Mouse (Mus musculus) heart, embryonic 14.5 days (tissue): ENCODE measurements around the gene Ezh1. TPM values are rescaled to one million over a fixed set of nuclear protein-coding genes. Genes with fewer than 3 reads are reported as not detected.

Experiments
- ATAC-seq: fragments of 200-750 bp; cut with Nextera tagmentation; 2 replicates; pipeline ENCODE4 v1.8.0; 2017; ENCODE audit warnings: low read depth, moderate TSS enrichment; ENCODE audit not compliant: insufficient number of reproducible peaks, insufficient read depth, low FRiP score
- H3K27ac ChIP-seq, 2 experiments: fragments of 200-500 bp in 1 of 2; fragments of 300-500 bp in 1 of 2; sonication (generic) in 1 of 2; replicated peaks in 1 of 2; 2 replicates each; pipeline ENCODE4 v1.5.1; 2012 to 2014; ENCODE audit warnings: low read depth in 2 of 2, low read length in 2 of 2, control low read depth in 1 of 2, mild to moderate bottlenecking in 1 of 2, mixed read lengths in 1 of 2; ENCODE audit not compliant: control insufficient read depth in 1 of 2, insufficient read depth in 1 of 2
- H3K27me3 ChIP-seq: fragments of 300-500 bp; sonication (generic); 2 replicates; pipeline ENCODE4 v1.6.1; 2014; ENCODE audit warnings: mild to moderate bottlenecking, low read length, control low read depth; ENCODE audit not compliant: control insufficient read depth, insufficient read depth
- H3K36me3 ChIP-seq: fragments of 300-500 bp; sonication (generic); 2 replicates; pipeline ENCODE4 v1.6.1; 2014; ENCODE audit warnings: mild to moderate bottlenecking, control low read depth, low read length, mixed read lengths; ENCODE audit not compliant: control insufficient read depth, insufficient read depth
- H3K4me1 ChIP-seq, 2 experiments: fragments of 200-500 bp in 1 of 2; fragments of 300-500 bp in 1 of 2; sonication (generic) in 1 of 2; 2 replicates each; pipeline ENCODE4 v1.6.1; 2012 to 2014; ENCODE audit warnings: low read length in 2 of 2, control low read depth in 1 of 2, mixed read lengths in 1 of 2; ENCODE audit not compliant: control insufficient read depth in 2 of 2, insufficient read depth in 2 of 2
- H3K4me2 ChIP-seq: fragments of 300-500 bp; sonication (generic); 2 replicates; pipeline ENCODE4 v1.6.1; 2014; ENCODE audit warnings: mild to moderate bottlenecking, low read length
- H3K4me3 ChIP-seq, 2 experiments: fragments of 200-500 bp in 1 of 2; fragments of 300-500 bp in 1 of 2; sonication (generic) in 1 of 2; 2 replicates each; pipeline ENCODE4 v1.5.1; 2012 to 2014; ENCODE audit warnings: low read length in 2 of 2, mild to moderate bottlenecking in 2 of 2, control low read depth in 1 of 2, low read depth in 1 of 2, moderate library complexity in 1 of 2; ENCODE audit not compliant: control insufficient read depth in 1 of 2, insufficient read depth in 1 of 2
- H3K9ac ChIP-seq: fragments of 300-500 bp; sonication (generic); 2 replicates; pipeline ENCODE4 v1.6.1; 2014; ENCODE audit warnings: mild to moderate bottlenecking, low read length
- H3K9me3 ChIP-seq: fragments of 300-500 bp; sonication (generic); 2 replicates; pipeline ENCODE4 v1.6.1; 2016; ENCODE audit warnings: low read length, control low read depth; ENCODE audit not compliant: control insufficient read depth
- WGBS: fragments of 180-500 bp; shearing (Covaris S2); extraction: QIAGEN DNeasy Blood & Tissue Kit; methylation state at CpG from one replicate; pipeline ENCODE4 v1.1.7; 2014; 5-methylcytosine and 5-hydroxymethylcytosine counted together
- polyA plus RNA-seq: library from polyadenylated mRNA; unstranded; fragments of >200 nt; fragmentation: Nextera tagmentation; extraction: Ambion mirVana; gene quantifications from 2 replicates; pipeline ENCODE4 v1.2.1, GENCODE M21; 2014

The Ezh1 gene
- polyA plus RNA-seq, 1 experiment from 2014 or later = 13.6 TPM

GRCm38 (mm10) chr11:101245855-101246701 lies 19.8 kb upstream of the Ezh1 start, which contains the start of gene Ramp2:
Gene Ramp2 (plus strand): TSS chr11:101246028.
- Histone ChIP-seq H3K9me3 (no peaks in the 10 kb centered on the region), H3K36me3 (0 out of 2 replicates have a peak, but pooled peaks cover 5% of the 10 kb centered on the region), H3K9ac (peak within 1 kb of the TSS; percentile 87), H3K27ac (peak within 1 kb of the TSS; percentile 90 to 92), H3K4me3 (peak within 1 kb of the TSS; percentile 60 to 82), H3K4me2 (peak within 1 kb of the TSS; percentile 78), H3K27me3 (peaks cover 29% of the 10 kb centered on the region), H3K4me1 (peaks cover 0 to 14% of the 10 kb centered on the region in 2 experiments; a peak in 2 of 4 replicates)
- 1% methylated on average over 61 of the region's 63 CpGs for WGBS
- peak; percentile 63 for ATAC-seq

GRCm38 (mm10) chr11:101245071-101245470 lies 18.8 kb upstream of the Ezh1 start:
- H3K27ac ChIP-seq = peak overlapping the region; percentile 90 to 92
- H3K36me3 ChIP-seq = 0 out of 2 replicates have a peak, but pooled peaks cover 5% of the 10 kb centered on the region
- ATAC-seq = no peak
- peaks cover 0 to 14% of the 10 kb centered on the region in 2 experiments; a peak in 2 of 4 replicates for H3K4me1 ChIP-seq
- peaks cover 29% of the 10 kb centered on the region for H3K27me3 ChIP-seq
- H3K4me2 ChIP-seq = peak overlapping the region; percentile 78
- 25% methylated on average over 4 of the region's 4 CpGs for WGBS
- H3K9me3 ChIP-seq = no peaks in the 10 kb centered on the region
- peak overlapping the region in 1 of 2 experiments; percentile 60; a peak in 2 of 4 replicates for H3K4me3 ChIP-seq
- H3K9ac ChIP-seq = peak overlapping the region; percentile 87

GRCm38 (mm10) chr11:101238071-101238647 lies 11.9 kb upstream of the Ezh1 start:
- WGBS = 29% methylated on average over 5 of the region's 5 CpGs
- Histone ChIP-seq H3K9ac (no peak overlapping the region), H3K27me3 (no peaks in the 10 kb centered on the region), H3K9me3 (no peaks in the 10 kb centered on the region), H3K36me3 (no peaks in the 10 kb centered on the region), H3K27ac (peak overlapping the region; percentile 54 to 68), H3K4me1 (no peaks in the 10 kb centered on the region; a peak in 1 of 4 replicates), H3K4me2 (no peak overlapping the region), H3K4me3 (no peak overlapping the region)
- peak; percentile 73 for ATAC-seq

- H3K4me3 ChIP-seq = no peak overlapping the region
- WGBS = 86% methylated on average over 5 of the region's 5 CpGs
- ATAC-seq = no peak
Observed at GRCm38 (mm10) chr11:101236782-101237181, 10.5 kb upstream of the Ezh1 start.

GRCm38 (mm10) chr11:101235429-101235828 lies 9.2 kb upstream of the Ezh1 start:
- peaks cover 8 to 12% of the 10 kb centered on the region in 2 experiments for H3K4me1 ChIP-seq
- H3K36me3 ChIP-seq = no peaks in the 10 kb centered on the region
- H3K4me3 ChIP-seq = no peak overlapping the region
- H3K27me3 ChIP-seq = no peaks in the 10 kb centered on the region
- H3K9me3 ChIP-seq = no peaks in the 10 kb centered on the region
- H3K4me2 ChIP-seq = no peak overlapping the region
- no peak overlapping the region for H3K9ac ChIP-seq
- no peak overlapping the region for H3K27ac ChIP-seq
- no peak for ATAC-seq

More at GRCm38 (mm10) chr11:101236782-101237181, 10.5 kb upstream of the Ezh1 start:
- H3K27me3 ChIP-seq = no peaks in the 10 kb centered on the region
- H3K27ac ChIP-seq = 0 out of 4 replicates have a peak overlapping the region, but pooled peaks of 1 of the 2 experiments have one; percentile 39
- no peaks in the 10 kb centered on the region for H3K9me3 ChIP-seq
- peaks cover 0 to 3% of the 10 kb centered on the region in 2 experiments; a peak in 2 of 4 replicates for H3K4me1 ChIP-seq
- H3K4me2 ChIP-seq = no peak overlapping the region
- no peak overlapping the region for H3K9ac ChIP-seq
- H3K36me3 ChIP-seq = no peaks in the 10 kb centered on the region

GRCm38 (mm10) chr11:101234124-101234523 lies 7.9 kb upstream of the Ezh1 start:
- Histone ChIP-seq H3K9me3 (no peaks in the 10 kb centered on the region), H3K4me2 (no peak overlapping the region), H3K4me3 (no peak overlapping the region), H3K27ac (no peak overlapping the region), H3K36me3 (no peaks in the 10 kb centered on the region), H3K9ac (no peak overlapping the region), H3K4me1 (peaks cover 12 to 20% of the 10 kb centered on the region in 2 experiments), H3K27me3 (no peaks in the 10 kb centered on the region)
- no peak for ATAC-seq

DNA sequence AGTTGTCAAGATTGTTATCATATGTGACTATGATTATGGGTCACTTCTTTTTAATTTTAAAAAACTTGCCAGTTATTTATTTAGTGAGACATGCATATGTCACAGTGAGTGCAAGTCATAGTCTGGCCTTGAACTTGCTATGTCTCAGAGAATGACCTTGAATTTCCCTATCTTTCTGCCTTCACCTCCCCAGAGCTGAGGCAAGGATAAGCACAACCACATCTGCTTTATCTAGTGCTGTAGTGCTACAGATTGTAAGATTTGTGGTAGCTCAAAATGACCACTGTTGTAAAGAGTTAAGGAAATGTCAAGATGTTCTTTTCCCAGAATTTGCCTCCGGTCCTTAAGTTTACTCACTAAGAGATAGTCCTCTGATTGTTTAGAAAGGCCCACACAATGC lies 7.0 kb upstream of the Ezh1 start:
- H3K4me1 ChIP-seq = peaks cover 12 to 20% of the 10 kb centered on the region in 2 experiments
- no peak overlapping the region for H3K4me2 ChIP-seq
- ATAC-seq = no peak
- no peak overlapping the region for H3K27ac ChIP-seq
- H3K9me3 ChIP-seq = no peaks in the 10 kb centered on the region
- no peak overlapping the region for H3K9ac ChIP-seq
- no peaks in the 10 kb centered on the region for H3K36me3 ChIP-seq
- no peak overlapping the region for H3K4me3 ChIP-seq
- no peaks in the 10 kb centered on the region for H3K27me3 ChIP-seq
- 73% methylated on average over 1 of the region's 1 CpGs for WGBS
